Mouse (Mus musculus) limb, embryonic 11.5 days (tissue): ENCODE results near the gene Dgcr2. TPM values are rescaled to one million over a fixed set of nuclear protein-coding genes. Genes with fewer than 3 reads are reported as not detected.

ENCODE experiments used
- ATAC-seq: fragments of 200-750 bp; cut with Nextera tagmentation; 2 replicates; pipeline ENCODE4 v1.8.0; 2017; ENCODE audit warnings: low read depth; ENCODE audit not compliant: insufficient number of reproducible peaks, low FRiP score, low TSS enrichment
- DNase-seq: peaks from one replicate; pipeline ENCODE4 v3.0.0-alpha.2; 2015; ENCODE audit warnings: low spot score
- H3K27ac ChIP-seq: fragments of 300-500 bp; sonication (generic); replicated peaks from 2 replicates; pipeline ENCODE4 v1.5.1; 2014; ENCODE audit warnings: low read depth, mild to moderate bottlenecking, low read length
- H3K27me3 ChIP-seq: fragments of 300-500 bp; sonication (generic); 2 replicates; pipeline ENCODE4 v1.6.1; 2014; ENCODE audit warnings: mild to moderate bottlenecking, low read length, mixed read lengths; ENCODE audit not compliant: control insufficient read depth, insufficient read depth
- H3K36me3 ChIP-seq: fragments of 300-500 bp; sonication (generic); 2 replicates; pipeline ENCODE4 v1.6.1; 2014; ENCODE audit warnings: mild to moderate bottlenecking, low read length, moderate library complexity, mixed read lengths; ENCODE audit not compliant: control insufficient read depth, insufficient read depth
- H3K4me1 ChIP-seq: fragments of 300-500 bp; sonication (generic); 2 replicates; pipeline ENCODE4 v1.6.1; 2014; ENCODE audit warnings: low read length, mixed read lengths; ENCODE audit not compliant: control insufficient read depth, insufficient read depth
- H3K4me2 ChIP-seq: fragments of 300-500 bp; sonication (generic); 2 replicates; pipeline ENCODE4 v1.6.1; 2014; ENCODE audit warnings: low read depth, mild to moderate bottlenecking, moderate library complexity; ENCODE audit not compliant: severe bottlenecking
- H3K4me3 ChIP-seq: fragments of 300-500 bp; sonication (generic); 2 replicates; pipeline ENCODE4 v1.5.1; 2014; ENCODE audit warnings: low read depth, low read length
- H3K9ac ChIP-seq: fragments of 300-500 bp; sonication (generic); 2 replicates; pipeline ENCODE4 v1.6.1; 2014; ENCODE audit warnings: mild to moderate bottlenecking, low read length
- H3K9me3 ChIP-seq: fragments of 300-500 bp; sonication (generic); 2 replicates; pipeline ENCODE4 v1.6.1; 2016; ENCODE audit warnings: low read length; ENCODE audit not compliant: control insufficient read depth
- WGBS: fragments of 180-500 bp; shearing (Covaris S2); extraction: QIAGEN DNeasy Blood & Tissue Kit; methylation state at CpG from one replicate; pipeline ENCODE4 v1.1.7; 2014; 5-methylcytosine and 5-hydroxymethylcytosine counted together
- polyA plus RNA-seq: library from polyadenylated mRNA; unstranded; fragments of >200 nt; fragmentation: Nextera tagmentation; extraction: Ambion mirVana; gene quantifications from 2 replicates; pipeline ENCODE4 v1.2.1, GENCODE M21; 2014

The Dgcr2 gene
- 92.5 and 94.0 TPM in 2 replicates for polyA plus RNA-seq

DNA sequence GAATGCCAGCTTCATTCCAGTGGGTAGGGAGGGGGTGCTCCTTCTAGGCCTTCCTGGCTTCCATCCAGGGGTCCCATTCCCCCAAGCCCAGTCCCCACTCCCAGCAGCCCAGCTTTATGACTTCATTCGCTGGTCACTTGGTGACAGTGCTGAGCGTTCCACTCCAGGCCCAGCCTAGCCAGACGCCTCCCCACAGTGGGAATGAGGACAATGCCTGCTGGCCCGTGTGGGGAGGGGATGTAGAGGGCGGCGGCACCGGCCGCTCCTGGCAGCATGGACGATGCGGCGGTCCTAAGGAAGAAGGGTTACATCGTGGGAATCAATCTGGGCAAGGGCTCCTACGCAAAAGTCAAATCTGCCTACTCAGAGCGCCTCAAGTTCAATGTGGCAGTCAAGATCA lies at the start of gene Dgcr2, which contains the start of gene Tssk2:
Gene Dgcr2 (minus strand): TSS at position 101 of the 400 bp plus-strand sequence.
Gene Tssk2 (plus strand): TSS at position 176 of the 400 bp plus-strand sequence.
- ATAC-seq (no peak), DNase-seq (no peak)
- H3K4me3 ChIP-seq, result no peak within 1 kb of the TSS
- H3K36me3 ChIP-seq, result peaks cover 19% of the 10 kb centered on the region
- H3K27me3 ChIP-seq, result no peaks in the 10 kb centered on the region
- no peak within 1 kb of the TSS for H3K4me2 ChIP-seq
- H3K4me1 ChIP-seq, result no peaks in the 10 kb centered on the region
- H3K27ac ChIP-seq, result no peak within 1 kb of the TSS
- H3K9me3 ChIP-seq, result no peaks in the 10 kb centered on the region
- no peak within 1 kb of the TSS for H3K9ac ChIP-seq
- 93% methylated on average over 14 of the region's 14 CpGs for WGBS

DNA sequence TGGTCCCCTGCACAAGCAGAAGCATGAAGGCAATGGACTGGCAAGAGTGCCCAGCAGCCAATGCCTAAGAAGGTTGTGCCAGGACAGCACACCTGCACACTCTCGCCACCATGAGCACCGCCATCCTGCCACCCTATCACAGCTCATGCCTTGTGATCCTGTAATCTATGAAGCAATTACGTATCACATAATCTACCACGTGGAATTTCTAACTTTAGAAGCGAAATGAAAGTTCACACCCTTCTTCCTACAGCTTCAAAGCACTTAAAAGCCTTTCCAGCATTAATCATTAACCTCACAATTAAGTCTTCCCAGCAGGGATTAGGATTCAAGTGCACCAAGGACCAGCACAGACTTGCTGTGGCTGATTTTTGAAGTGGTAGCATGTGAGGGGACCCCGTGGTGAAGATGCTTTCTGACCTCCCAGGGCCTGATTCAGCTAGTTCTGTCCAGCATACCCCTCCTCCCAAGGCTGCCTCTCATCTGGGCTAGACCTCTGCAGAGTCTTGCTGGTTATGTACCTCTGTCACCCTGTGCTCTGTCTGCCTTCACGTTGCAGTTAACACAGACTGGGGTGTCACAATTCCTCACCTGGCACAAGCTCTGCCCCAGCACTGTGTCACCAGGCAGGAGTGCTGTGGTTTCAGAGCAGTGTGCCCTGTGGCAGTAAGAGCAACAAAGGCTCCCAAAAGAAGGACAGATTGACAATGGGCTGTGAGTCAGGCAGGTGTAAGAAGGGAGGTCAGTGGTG lies 46.9 kb upstream of the Dgcr2 start:
- Histone ChIP-seq H3K27me3 (no peaks in the 10 kb centered on the region), H3K4me3 (no peak overlapping the region), H3K36me3 (no peaks in the 10 kb centered on the region), H3K9ac (no peak overlapping the region), H3K4me2 (no peak overlapping the region), H3K4me1 (no peaks in the 10 kb centered on the region), H3K27ac (no peak overlapping the region), H3K9me3 (no peaks in the 10 kb centered on the region)
- no peak for ATAC-seq
- DNase-seq, result no peak
- whole genome bisulfite sequencing, result 64% methylated on average over 7 of the region's 7 CpGs

DNA sequence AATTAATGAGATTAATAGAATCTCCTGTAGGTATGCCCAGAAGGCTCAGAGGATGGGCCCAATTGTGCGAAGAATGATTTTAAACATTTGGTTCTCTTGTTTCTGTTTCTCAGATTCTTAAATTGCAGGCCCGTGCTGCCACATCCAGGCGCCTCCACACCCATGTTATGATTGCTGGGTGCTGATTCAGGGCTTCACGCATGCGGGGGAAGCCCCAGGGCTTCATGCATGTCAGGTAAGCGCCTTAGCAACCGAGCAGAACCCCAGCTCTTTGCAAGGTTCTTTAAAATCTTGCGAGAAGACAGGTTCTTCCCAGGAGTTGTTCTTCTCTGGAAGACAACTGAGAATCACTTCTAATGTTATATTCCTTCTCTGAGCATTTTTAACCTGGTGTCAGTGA lies 45.1 kb upstream of the Dgcr2 start:
- no peaks in the 10 kb centered on the region for H3K36me3 ChIP-seq

DNA sequence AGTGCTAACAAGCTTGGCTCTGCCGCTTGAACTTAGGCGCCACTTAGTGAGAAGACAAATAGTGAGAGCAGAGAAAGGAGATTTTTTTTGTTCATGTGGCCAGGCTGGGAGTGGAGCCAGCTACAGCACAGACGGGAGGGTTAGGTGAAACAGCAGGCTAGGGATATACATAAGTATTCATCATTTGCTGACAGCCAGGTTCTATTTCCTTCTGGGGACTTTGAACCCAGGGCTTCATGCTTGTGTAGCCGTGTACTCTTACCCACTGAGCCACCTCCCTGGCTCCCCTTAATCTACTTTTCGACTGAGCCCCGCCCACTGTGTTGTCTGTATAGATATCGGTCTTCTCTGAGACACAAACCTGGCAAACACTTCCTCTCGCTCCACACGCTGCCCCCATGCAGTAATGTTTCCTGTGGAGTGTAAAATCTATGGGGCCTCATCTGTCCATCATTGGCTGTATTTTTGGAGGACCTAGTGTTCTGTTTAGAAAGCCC lies 40.9 kb upstream of the Dgcr2 start:
- 73% methylated on average over 9 of the region's 9 CpGs for WGBS
- no peaks in the 10 kb centered on the region for H3K9me3 ChIP-seq
- ATAC-seq, result no peak
- no peak overlapping the region for H3K9ac ChIP-seq
- no peaks in the 10 kb centered on the region for H3K36me3 ChIP-seq
- H3K4me2 ChIP-seq, result no peak overlapping the region
- no peak overlapping the region for H3K27ac ChIP-seq
- no peak overlapping the region for H3K4me3 ChIP-seq
- no peak for DNase-seq
- no peaks in the 10 kb centered on the region for H3K4me1 ChIP-seq
- H3K27me3 ChIP-seq, result no peaks in the 10 kb centered on the region

More for the DNA sequence above, 45.1 kb upstream of the Dgcr2 start:
- H3K27me3 ChIP-seq, result no peaks in the 10 kb centered on the region
- no peak overlapping the region for H3K9ac ChIP-seq
- 67% methylated on average over 8 of the region's 8 CpGs for WGBS
- no peaks in the 10 kb centered on the region for H3K9me3 ChIP-seq
- no peak overlapping the region for H3K27ac ChIP-seq
- no peak overlapping the region for H3K4me2 ChIP-seq
- no peak for ATAC-seq
- no peaks in the 10 kb centered on the region for H3K4me1 ChIP-seq
- DNase-seq, result no peak
- H3K4me3 ChIP-seq, result no peak overlapping the region

DNA sequence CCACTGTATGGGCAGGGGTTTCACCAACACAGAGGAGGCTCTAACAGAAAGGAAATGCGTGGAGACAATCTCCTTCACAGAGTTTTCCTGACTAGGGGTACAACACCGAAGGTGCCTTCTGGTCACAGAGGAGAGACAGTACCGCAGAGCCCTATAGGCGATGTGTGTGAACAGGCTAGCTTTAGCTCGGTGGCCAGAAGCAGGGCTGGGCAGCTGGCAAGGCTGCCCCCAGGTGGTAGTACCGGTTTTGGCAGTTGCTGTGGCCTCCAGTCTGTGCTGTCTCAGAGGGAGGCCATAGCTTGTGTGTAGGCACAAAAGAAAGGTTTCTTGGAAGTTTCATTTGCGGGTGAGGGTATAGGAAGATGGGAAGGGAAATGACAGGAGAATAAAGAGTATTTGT lies 40.5 kb upstream of the Dgcr2 start:
- DNase-seq (peak; percentile 77), ATAC-seq (0 out of 2 replicates have a peak, but pooled peaks have one; percentile 54)
- Histone ChIP-seq H3K9ac (no peak overlapping the region), H3K27ac (no peak overlapping the region), H3K9me3 (no peaks in the 10 kb centered on the region), H3K4me1 (no peaks in the 10 kb centered on the region), H3K36me3 (no peaks in the 10 kb centered on the region), H3K4me3 (no peak overlapping the region), H3K4me2 (no peak overlapping the region), H3K27me3 (no peaks in the 10 kb centered on the region)
- WGBS, result 13% methylated on average over 7 of the region's 7 CpGs

DNA sequence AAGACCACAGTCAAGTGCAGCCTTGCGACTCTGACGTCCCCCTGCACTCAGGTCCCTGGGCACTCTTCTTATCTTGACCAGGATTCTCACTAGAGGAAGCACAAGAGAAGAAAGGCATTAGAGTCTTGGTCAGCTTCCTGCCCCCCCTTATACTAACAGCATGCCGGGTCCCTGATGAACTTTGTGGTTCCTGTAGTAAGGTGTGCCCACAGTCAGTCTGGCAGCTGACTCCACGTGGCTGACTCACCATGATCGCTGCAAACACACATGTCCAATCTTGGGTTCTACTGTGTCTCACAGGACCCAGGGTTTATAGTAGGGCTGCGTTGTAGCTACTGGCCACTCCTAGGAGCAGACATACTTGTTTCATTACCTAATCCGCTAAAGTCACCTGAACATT lies 39.8 kb upstream of the Dgcr2 start:
- no peak overlapping the region for H3K4me2 ChIP-seq
- no peaks in the 10 kb centered on the region for H3K36me3 ChIP-seq
- no peak overlapping the region for H3K4me3 ChIP-seq
- H3K27me3 ChIP-seq, result no peaks in the 10 kb centered on the region
- no peaks in the 10 kb centered on the region for H3K9me3 ChIP-seq
- WGBS, result 78% methylated on average over 7 of the region's 7 CpGs
- ATAC-seq (no peak), DNase-seq (no peak)
- H3K27ac ChIP-seq, result no peak overlapping the region
- no peaks in the 10 kb centered on the region for H3K4me1 ChIP-seq
- H3K9ac ChIP-seq, result no peak overlapping the region

DNA sequence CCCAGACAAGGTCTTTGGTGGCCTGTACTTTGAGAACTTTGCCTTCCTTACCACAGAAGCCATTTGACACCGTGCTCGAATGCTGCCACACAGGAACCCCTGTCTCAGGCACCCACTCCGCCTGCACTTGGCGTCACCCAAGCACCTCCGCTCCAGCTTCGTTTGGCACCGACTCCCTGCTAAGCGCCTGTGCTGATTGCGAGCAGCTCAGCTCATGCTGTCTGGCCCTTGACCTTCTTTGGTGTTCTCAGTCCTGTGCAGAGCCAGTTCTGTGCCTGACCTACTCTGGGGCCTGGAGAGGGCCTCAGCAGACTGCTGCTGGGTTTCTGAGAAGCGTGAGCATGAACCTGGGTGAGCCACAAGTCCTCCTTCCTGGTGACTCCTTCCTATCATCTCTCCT lies 38.4 kb upstream of the Dgcr2 start:
- H3K4me3 ChIP-seq, result no peak overlapping the region
- no peak overlapping the region for H3K27ac ChIP-seq
- no peaks in the 10 kb centered on the region for H3K36me3 ChIP-seq
- no peaks in the 10 kb centered on the region for H3K9me3 ChIP-seq
- no peaks in the 10 kb centered on the region for H3K4me1 ChIP-seq
- 80% methylated on average over 10 of the region's 10 CpGs for WGBS
- no peak overlapping the region for H3K4me2 ChIP-seq
- ATAC-seq, result no peak
- no peak overlapping the region for H3K9ac ChIP-seq
- DNase-seq, result no peak
- no peaks in the 10 kb centered on the region for H3K27me3 ChIP-seq

DNA sequence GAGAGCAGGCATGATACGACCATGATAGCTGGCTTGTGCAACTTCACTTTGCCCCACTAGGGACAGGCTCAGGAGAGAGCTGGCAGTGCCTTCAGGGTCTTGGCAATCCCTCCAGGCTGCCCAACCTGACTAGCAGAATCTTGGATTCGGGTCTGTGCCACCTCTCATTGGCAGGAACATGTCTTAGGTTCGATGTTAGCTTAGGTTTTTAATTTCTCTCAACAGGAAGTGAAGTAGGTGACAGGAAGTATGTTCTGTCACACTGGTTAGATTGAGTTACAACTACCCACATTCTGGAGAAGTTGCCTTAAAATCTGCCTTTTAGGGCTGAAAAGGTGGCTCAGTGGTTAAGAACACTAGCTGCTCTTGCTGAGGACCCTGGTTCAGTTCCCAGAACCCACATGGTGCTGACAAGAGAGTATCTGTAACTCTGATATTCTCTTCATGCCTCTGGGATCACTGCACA lies 36.1 kb upstream of the Dgcr2 start:
- WGBS, result 65% methylated on average over 3 of the region's 3 CpGs
- Histone ChIP-seq H3K27me3 (no peaks in the 10 kb centered on the region), H3K4me1 (no peaks in the 10 kb centered on the region), H3K4me3 (no peak overlapping the region), H3K27ac (no peak overlapping the region), H3K9ac (no peak overlapping the region), H3K9me3 (no peaks in the 10 kb centered on the region), H3K4me2 (no peak overlapping the region), H3K36me3 (no peaks in the 10 kb centered on the region)
- no peak for ATAC-seq
- no peak for DNase-seq
